Mouse (Mus musculus) adrenal gland, adult 18-20 months (tissue): ENCODE data around the gene Lrrc15. TPM values are rescaled to one million over a fixed set of nuclear protein-coding genes. Genes with fewer than 3 reads are reported as not detected.
A peak's percentile ranks its signal among the peaks of the same experiment; 100 is the strongest.

Experiments
- DNase-seq, 2 experiments: peaks; one replicate each; pipeline ENCODE4 v3.0.0; 2021 to 2022; ENCODE audit warnings: low spot score in 2 of 2
- total RNA-seq, 2 experiments: library from RNA; stranded (reverse); gene quantifications; 1 replicate in 1 of 2; 2 replicates in 1 of 2; pipeline ENCODE4 v1.2.3; 2021

The Lrrc15 gene
- total RNA-seq, 2 experiments from 2014 or later, result 0.07 to 0.13 TPM

GRCm38 (mm10) chr16:30278406-30278805, 4.7 kb downstream of the Lrrc15 start:
- no peak for DNase-seq

- no peak for DNase-seq
Observed at GRCm38 (mm10) chr16:30275558-30276340, 7.3 kb downstream of the Lrrc15 start.

- no peak for DNase-seq
Observed at GRCm38 (mm10) chr16:30273065-30273464, 10.0 kb downstream of the Lrrc15 start.

DNA sequence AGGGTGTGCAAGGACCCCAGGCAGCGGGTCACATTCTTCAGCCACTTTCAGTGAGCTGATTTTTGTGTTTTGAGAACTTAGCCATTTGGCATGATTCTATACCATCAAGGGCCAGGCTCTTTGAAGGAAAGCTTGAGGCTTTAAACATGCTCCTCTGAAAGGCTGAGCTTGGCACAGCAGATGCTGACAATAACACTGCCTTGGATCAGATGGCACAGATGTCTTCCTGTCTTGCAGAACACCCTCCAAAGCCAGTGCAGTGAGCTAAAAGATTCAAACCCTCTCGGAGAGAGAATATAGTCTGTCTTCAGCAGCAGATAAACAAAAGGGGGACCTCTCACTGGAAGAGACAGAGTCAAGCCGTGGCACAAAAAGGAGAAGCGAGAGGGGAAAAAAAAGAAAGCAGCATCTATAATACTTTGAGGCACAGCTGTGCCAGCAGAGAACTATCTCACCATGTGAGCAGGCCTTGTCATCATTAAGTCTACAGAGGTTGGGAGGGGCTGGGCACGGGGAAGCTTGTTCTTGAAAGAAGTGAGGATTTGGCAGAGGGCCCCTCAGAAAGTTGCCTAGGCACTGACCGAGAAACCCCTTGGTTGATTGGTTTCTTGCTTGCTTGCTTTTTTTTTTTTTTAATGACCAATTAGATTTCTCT, 11.0 kb downstream of the Lrrc15 start:
- DNase-seq, result no peak

- DNase-seq, result no peak
Observed at GRCm38 (mm10) chr16:30271223-30271761, 11.8 kb downstream of the Lrrc15 start.

GRCm38 (mm10) chr16:30267359-30267758, 15.7 kb downstream of the Lrrc15 start, which contains the start of gene Cpn2:
Cpn2 (minus strand) TSS chr16:30267499.
- no peak for DNase-seq

DNA sequence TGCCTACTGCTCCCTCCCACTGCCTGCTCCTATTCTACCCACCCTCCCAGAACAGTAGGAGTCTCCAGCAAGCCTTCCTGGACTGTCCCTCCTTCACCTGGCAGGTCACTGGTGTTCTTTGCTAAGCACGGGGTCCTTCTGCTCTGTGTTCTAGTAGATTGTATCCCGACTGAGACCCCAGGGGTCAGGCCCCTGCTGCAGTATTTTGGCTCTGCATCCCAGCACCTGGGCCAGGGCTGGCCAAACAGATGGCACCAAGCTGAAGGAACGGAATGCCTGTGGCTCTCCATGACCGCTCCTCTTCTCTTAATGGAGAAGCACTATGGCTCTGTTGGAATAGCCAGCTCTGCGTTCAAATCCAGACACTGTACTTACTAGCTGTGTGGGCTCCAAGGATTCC, 16.5 kb downstream of the Lrrc15 start:
- no peak for DNase-seq

DNA sequence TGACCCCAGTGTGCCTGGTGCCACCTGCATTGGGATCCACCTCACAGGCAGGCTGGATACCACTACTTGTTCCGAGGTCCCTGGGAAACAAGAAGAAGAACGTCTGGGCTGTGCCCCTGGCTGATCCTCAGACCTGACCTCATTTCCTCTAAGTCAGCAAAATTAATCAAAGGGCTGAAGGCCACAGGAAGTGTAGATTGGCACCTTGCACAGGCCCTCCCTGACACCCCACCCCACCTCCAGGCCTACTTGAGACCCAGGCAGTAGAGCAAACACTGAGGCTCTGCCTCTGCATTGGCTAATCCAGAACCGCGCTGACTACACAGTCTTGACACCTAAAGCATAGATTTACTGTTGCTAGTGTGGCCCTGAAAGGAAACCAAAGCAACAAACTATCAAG, 17.4 kb downstream of the Lrrc15 start:
- DNase-seq, result no peak

DNA sequence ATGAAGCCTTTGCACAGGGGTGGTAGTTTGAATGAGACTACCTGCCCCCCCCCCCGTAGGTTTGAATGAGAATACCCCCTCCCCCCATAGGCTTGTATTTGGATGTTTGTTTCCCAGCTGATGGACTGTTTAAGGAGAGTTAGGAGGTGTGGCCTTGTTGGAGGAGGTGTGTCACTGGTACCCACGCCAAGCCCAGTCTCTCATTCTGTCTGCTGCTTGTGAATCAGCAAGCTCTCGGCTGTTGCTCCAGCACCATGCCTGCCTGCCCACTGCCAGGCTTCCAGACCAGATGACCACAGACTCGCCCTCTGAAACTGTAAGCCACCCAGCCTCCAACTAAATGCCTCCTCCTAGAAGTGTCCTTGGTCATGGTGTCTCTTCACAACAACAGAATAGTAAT, 19.9 kb downstream of the Lrrc15 start:
- no peak for DNase-seq

DNA sequence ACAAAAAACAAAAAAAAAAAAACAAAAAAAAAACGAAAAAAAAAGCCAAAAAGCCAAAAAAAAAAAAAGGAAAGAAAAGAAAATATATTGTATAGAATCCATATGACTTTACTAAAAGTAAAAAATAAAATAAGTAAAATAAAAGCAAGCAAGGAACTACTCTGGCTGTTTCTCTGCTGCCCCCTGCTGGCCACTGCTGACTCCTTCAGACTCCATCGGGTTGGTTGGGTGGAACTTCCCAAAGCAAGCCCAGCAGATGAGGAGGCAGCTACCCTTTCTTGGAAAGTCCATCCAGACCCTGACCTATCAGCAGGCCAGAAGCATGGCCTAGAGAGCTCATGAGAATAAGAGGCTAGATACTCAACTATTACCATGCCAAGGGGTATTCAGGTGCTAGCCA, 20.4 kb downstream of the Lrrc15 start:
- peak; percentile 63 to 74 for DNase-seq

GRCm38 (mm10) chr16:30262157-30262556, 20.9 kb downstream of the Lrrc15 start:
- no peak for DNase-seq

DNA sequence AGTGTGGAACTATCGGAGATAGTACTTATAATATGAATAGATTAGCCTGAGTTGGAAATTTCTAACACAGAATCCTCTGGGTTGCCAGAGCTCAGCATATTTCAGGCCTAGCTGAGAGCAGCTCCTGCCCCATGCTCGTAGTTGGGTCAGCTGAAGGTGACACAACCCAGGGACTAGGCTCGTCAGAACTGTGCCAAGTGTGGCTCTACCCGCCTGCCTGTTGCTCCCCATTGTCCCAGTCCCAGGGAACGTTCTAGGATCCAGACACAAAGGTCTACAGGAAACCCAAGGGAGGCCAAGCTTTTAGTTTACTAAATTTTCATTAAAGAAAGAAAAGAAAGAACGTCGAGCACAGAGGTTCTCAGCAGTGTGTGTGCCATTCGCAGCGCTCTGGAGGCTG, 21.7 kb downstream of the Lrrc15 start:
- no peak for DNase-seq

GRCm38 (mm10) chr16:30260012-30260635, 22.9 kb downstream of the Lrrc15 start:
- no peak for DNase-seq

- DNase-seq, result no peak
Observed at GRCm38 (mm10) chr16:30259444-30259843, 23.6 kb downstream of the Lrrc15 start.

DNA sequence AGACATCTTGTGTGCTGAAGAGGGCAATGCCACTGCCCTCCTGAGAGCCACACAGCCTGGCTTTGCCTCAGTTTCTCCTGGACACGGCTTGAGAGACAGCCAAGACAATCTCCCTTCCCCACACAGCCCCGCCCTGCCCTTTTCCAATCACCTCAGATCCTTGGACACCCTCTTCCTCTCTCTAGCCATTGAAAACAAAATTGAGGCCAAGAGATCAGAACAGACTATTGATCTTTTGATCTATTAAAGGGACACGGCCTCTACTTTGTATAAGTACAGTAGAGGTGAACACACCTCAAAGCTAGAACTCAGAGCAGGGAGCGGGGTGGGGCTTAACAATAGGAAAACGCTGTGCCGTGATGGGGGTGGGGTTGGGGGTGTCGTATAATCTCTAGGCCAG, 24.6 kb downstream of the Lrrc15 start:
- no peak for DNase-seq

DNA sequence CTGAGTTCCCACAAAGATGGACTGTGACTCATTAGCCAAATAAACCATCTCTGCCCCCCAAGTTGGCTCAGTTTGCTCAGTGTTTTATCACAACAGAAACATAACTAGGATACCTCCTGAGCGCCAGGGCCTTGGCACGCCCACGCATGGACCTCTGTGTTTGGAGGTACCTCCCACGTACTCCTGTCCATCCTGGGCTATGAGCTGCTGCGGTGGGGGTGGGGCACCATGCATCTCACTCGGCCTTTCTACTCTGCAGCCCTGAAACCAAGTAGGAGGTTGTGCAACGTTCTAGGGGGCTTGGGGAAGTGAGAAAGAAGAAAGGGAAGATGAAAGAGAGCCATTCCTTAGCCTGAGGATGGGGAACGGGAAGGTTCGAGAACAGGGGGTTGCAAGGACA, 25.3 kb downstream of the Lrrc15 start:
- DNase-seq, result no peak

- no peak for DNase-seq
Observed at GRCm38 (mm10) chr16:30255061-30255460, 28.0 kb downstream of the Lrrc15 start.

DNA sequence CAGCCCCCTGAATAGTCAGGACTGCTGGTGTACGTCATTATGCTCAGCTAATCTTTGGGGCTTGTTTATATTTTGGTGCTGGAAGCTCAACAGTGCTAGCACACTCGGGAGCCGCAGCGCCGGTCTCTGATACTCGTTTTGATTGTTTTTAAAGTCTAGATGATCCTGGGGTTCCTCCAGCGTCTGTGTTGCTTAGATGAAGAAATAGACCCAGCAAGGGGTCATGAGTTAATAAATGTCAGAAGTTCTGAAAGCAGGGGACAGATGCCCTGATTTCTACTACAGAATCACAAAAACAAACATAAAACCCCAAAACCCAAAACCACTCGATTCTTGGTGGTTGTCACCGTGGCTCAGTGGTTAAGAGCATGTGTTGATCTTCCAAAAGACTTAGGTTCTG, 29.2 kb downstream of the Lrrc15 start:
- no peak for DNase-seq

DNA sequence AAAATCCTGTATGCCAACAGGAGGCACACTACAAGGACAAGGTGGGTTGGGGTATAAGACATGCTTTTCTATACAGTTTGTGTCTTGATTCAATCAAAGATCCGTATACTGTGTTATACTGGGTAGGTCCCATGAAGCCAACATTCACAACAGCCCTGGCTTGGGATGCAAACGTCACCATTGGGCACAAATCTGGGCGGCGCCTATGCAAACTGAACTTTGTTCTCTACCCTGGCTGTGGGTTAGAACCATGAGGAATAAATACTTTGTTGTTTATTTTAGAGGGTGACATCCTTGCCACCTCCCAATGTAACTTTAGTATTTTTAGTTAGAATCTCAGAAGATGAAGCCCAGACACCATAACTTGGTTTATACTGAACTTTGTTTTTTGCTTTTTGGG, 29.7 kb downstream of the Lrrc15 start:
- DNase-seq, result no peak

GRCm38 (mm10) chr16:30252003-30252418, 31.0 kb downstream of the Lrrc15 start:
- DNase-seq, result peak; percentile 82 to 83

DNA sequence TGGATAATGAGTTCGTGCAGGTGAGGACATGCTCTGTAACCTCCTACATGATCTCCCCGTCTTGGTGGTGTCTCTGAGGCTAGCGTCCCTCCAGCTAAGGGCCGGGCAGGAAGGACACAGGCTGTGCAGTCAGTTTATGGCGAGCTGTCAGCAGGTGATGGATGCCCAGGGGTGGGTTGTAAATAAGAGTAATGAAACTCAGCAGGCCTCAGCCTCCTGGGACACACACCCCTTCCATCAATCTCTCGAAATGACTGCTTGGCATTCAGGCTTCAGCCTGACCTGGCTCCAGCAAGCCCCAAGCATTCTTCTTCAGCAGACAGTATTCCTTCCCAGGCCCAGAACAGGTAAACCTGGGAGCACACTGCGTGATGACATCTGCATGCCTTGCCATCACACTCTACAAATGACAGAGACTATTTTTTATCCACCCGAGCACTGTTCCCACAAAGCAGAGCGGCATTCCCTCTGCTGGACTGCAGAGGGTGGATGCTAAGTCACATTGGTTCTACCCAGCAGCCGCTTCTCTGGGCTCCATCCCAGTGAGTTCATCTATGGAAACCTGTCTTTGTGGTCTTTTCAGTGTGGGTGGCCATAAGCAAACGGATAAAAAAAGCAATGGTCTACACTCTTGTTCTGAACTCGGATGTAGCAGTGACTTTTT, 38.9 kb downstream of the Lrrc15 start:
- DNase-seq, result no peak
